Mouse (Mus musculus): ENCODE results near the gene Nfatc3.

Gene Nfatc3

GRCm38 (mm10) chr8:106059613-106060371 is 1.2 kb downstream of the Nfatc3 start:
- DNase-seq = no peak

- no peak for DNase-seq
Measured at GRCm38 (mm10) chr8:106060521-106060920, 1.9 kb downstream of the Nfatc3 start.

- DNase-seq = no peak
Measured at GRCm38 (mm10) chr8:106061686-106062085, 3.0 kb downstream of the Nfatc3 start.

- DNase-seq = no peak
Measured at GRCm38 (mm10) chr8:106063046-106063445, 4.4 kb downstream of the Nfatc3 start.

GRCm38 (mm10) chr8:106066721-106067120 is 8.1 kb downstream of the Nfatc3 start:
- DNase-seq = no peak

- no peak for DNase-seq
Measured at GRCm38 (mm10) chr8:106069565-106069964, 10.9 kb downstream of the Nfatc3 start.

GRCm38 (mm10) chr8:106072113-106072512 is 13.5 kb downstream of the Nfatc3 start:
- no peak for DNase-seq

GRCm38 (mm10) chr8:106074236-106074635 is 15.6 kb downstream of the Nfatc3 start:
- no peak for DNase-seq

- no peak for DNase-seq
Measured at GRCm38 (mm10) chr8:106074659-106075058, 16.0 kb downstream of the Nfatc3 start.

- peak; percentile 12 for DNase-seq
Measured at GRCm38 (mm10) chr8:106075161-106075862, 16.7 kb downstream of the Nfatc3 start.

GRCm38 (mm10) chr8:106075863-106076174 is 17.2 kb downstream of the Nfatc3 start:
- DNase-seq = no peak

- DNase-seq = peak; percentile 38
Measured at GRCm38 (mm10) chr8:106076612-106077011, 18.0 kb downstream of the Nfatc3 start.

GRCm38 (mm10) chr8:106077452-106078067 is 18.9 kb downstream of the Nfatc3 start:
- no peak for DNase-seq

- DNase-seq = no peak
Measured at GRCm38 (mm10) chr8:106102321-106102720, 43.7 kb downstream of the Nfatc3 start.

- DNase-seq = no peak
Measured at GRCm38 (mm10) chr8:106103888-106104287, 45.2 kb downstream of the Nfatc3 start.

GRCm38 (mm10) chr8:106106193-106106592 is 47.6 kb downstream of the Nfatc3 start:
- DNase-seq = no peak

- DNase-seq = no peak
Measured at GRCm38 (mm10) chr8:106108080-106108479, 49.4 kb downstream of the Nfatc3 start.

GRCm38 (mm10) chr8:106108729-106109128 is 50.1 kb downstream of the Nfatc3 start:
- no peak for DNase-seq

- DNase-seq = peak; percentile 15
Measured at GRCm38 (mm10) chr8:106112041-106112440, 53.4 kb downstream of the Nfatc3 start.

- peak; percentile 80 for DNase-seq
Measured at GRCm38 (mm10) chr8:106112514-106112913, 53.9 kb downstream of the Nfatc3 start.

- peak; percentile 40 for DNase-seq
Measured at GRCm38 (mm10) chr8:106115897-106116296, 57.3 kb downstream of the Nfatc3 start.

GRCm38 (mm10) chr8:106123443-106123842 is 64.8 kb downstream of the Nfatc3 start:
- no peak for DNase-seq

GRCm38 (mm10) chr8:106126055-106126454 is 67.4 kb downstream of the Nfatc3 start:
- no peak for DNase-seq

GRCm38 (mm10) chr8:106127054-106127453 is 68.4 kb downstream of the Nfatc3 start:
- DNase-seq = no peak
